Mouse (Mus musculus): ENCODE data around the gene Cwc15.

GRCm38 (mm10) chr9:14559996-14560395 is 59.6 kb downstream of the Cwc15 start:
- TF ChIP-seq CTCF (IDR thresholded peaks at IDR 0.05; ENCODE audit: low read depth, low read length) (no peak), POLR2A (IDR thresholded peaks at IDR 0.05; ENCODE audit: extremely low read depth, insufficient read depth, low read length) (no peak)

Measured in liver, adult 2 months (tissue).